Mouse (Mus musculus) lung, postnatal 4 days (tissue): Measurements from ENCODE around the gene Sdk2.

Experiments used
- DNase-seq, 2 experiments: peaks; one replicate each; pipeline ENCODE4 v3.0.0; 2021

The Sdk2 gene

GRCm38 (mm10) chr11:113820005-113820404 lies 246.8 kb downstream of the Sdk2 start:
- DNase-seq: no peak

GRCm38 (mm10) chr11:113819001-113819400 lies 247.8 kb downstream of the Sdk2 start:
- no peak for DNase-seq

GRCm38 (mm10) chr11:113816971-113817548 lies 249.8 kb downstream of the Sdk2 start:
- no peak for DNase-seq

GRCm38 (mm10) chr11:113816439-113816838 lies 250.4 kb downstream of the Sdk2 start:
- no peak for DNase-seq

GRCm38 (mm10) chr11:113811546-113812339 lies 255.1 kb downstream of the Sdk2 start:
- no peak for DNase-seq

- DNase-seq: peak; percentile 68 to 84
Measured at GRCm38 (mm10) chr11:113810638-113811545, 256.0 kb downstream of the Sdk2 start.

- DNase-seq: peak; percentile 76 to 93
Measured at GRCm38 (mm10) chr11:113807086-113807485, 259.8 kb downstream of the Sdk2 start.

- peak; percentile 48 to 50 for DNase-seq
Measured at GRCm38 (mm10) chr11:113806382-113807077, 260.3 kb downstream of the Sdk2 start.

- DNase-seq: no peak
Measured at GRCm38 (mm10) chr11:113805974-113806373, 260.9 kb downstream of the Sdk2 start.

GRCm38 (mm10) chr11:113803321-113803941 lies 263.4 kb downstream of the Sdk2 start:
- DNase-seq: peak in 1 of 2 experiments; percentile 60

- peak; percentile 66 to 72 for DNase-seq
Measured at GRCm38 (mm10) chr11:113802456-113802855, 264.4 kb downstream of the Sdk2 start.

- DNase-seq: peak in 1 of 2 experiments; percentile 18
Measured at GRCm38 (mm10) chr11:113800026-113800425, 266.8 kb downstream of the Sdk2 start.

GRCm38 (mm10) chr11:113799041-113799447 lies 267.8 kb downstream of the Sdk2 start:
- DNase-seq: peak in 1 of 2 experiments; percentile 17

- peak in 1 of 2 experiments; percentile 23 for DNase-seq
Measured at GRCm38 (mm10) chr11:113798011-113798410, 268.8 kb downstream of the Sdk2 start.

- DNase-seq: peak in 1 of 2 experiments; percentile 39
Measured at GRCm38 (mm10) chr11:113797014-113797983, 269.5 kb downstream of the Sdk2 start.

- DNase-seq: no peak
Measured at GRCm38 (mm10) chr11:113795846-113796245, 271.0 kb downstream of the Sdk2 start.

GRCm38 (mm10) chr11:113791357-113792215 lies 275.3 kb downstream of the Sdk2 start:
- no peak for DNase-seq

GRCm38 (mm10) chr11:113789101-113789500 lies 277.7 kb downstream of the Sdk2 start:
- peak in 1 of 2 experiments; percentile 48 for DNase-seq

GRCm38 (mm10) chr11:113788183-113788789 lies 278.6 kb downstream of the Sdk2 start:
- DNase-seq: peak; percentile 73 to 88
